Comparison of ENCODE assay signal across 27 mouse cellular contexts in genomic region chr9:15310179-15310578, GRCm38 (mm10). TPM values are rescaled to one million over a fixed set of nuclear protein-coding genes. Genes with fewer than 3 reads are reported as not detected.
DNase-seq lines count a peak whose midpoint lies in the region; ATAC-seq and TF ChIP-seq lines count a peak whose summit lies in the region.
"Had no signal": no experiment of that assay in that cellular context is flagged by ENCODE, and none has a peak within 500 bp of the region (broad histone marks: within the 10 kb centered on the region; RNA-seq: fewer than 3 reads in every experiment).

No protein-coding gene starts in this region.

- in situ Hi-C loops in CH12.LX (cut with MboI; ENCODE audit: low pct_ligation_motif_present, low pct_unique_long_range_greater_than_20kb, low sequenced_read_pairs): no loop called here

- TF ChIP-seq POLR2A in CH12.LX (IDR thresholded peaks at IDR 0.05; ENCODE audit: low read depth, low read length) (no peak), MEL (IDR thresholded peaks at IDR 0.05; ENCODE audit: control insufficient read depth in 1 of 2, insufficient read depth in 1 of 2, low read depth in 1 of 2, low read length in 2 of 2, poor library complexity in 1 of 2) (no peak)

- TF ChIP-seq CTCF in CH12.LX (conservative IDR thresholded peaks at IDR 0.05 in 1 of 2, IDR thresholded peaks at IDR 0.05 in 1 of 2; ENCODE audit: low read depth in 2 of 2, low read length in 2 of 2): no peak
- no peak for TF ChIP-seq CTCF in MEL (IDR thresholded peaks at IDR 0.05 in 2 of 3, conservative IDR thresholded peaks at IDR 0.05 in 1 of 3; ENCODE audit: control insufficient read depth in 1 of 3, insufficient read depth in 1 of 3, low read depth in 2 of 3, low read length in 3 of 3, poor library complexity in 1 of 3, severe bottlenecking in 1 of 3)

- no peak for TF ChIP-seq RAD21 in CH12.LX (IDR thresholded peaks at IDR 0.05; ENCODE audit: low read depth, low read length)
- TF ChIP-seq RAD21 in MEL (IDR thresholded peaks at IDR 0.05; ENCODE audit: low read depth, low read length): no peak

- ATAC-seq in liver, embryonic 11.5 days (replicated peaks; ENCODE audit: low FRiP score): no peak
- ATAC-seq: forebrain, embryonic 13.5 days; forebrain, embryonic 16.5 days; hindbrain, embryonic 16.5 days; intestine, postnatal 0 days had no signal

- H3K9me3 ChIP-seq in liver, embryonic 11.5 days (ENCODE audit: control insufficient read depth, low read length): no peaks in the 10 kb centered on the region
- H3K9me3 ChIP-seq in CH12.LX (replicated peaks; ENCODE audit: low read length): no peaks in the 10 kb centered on the region
- no peaks in the 10 kb centered on the region for H3K9me3 ChIP-seq in MEL (replicated peaks; ENCODE audit: insufficient read depth, low read length)
- H3K9me3 ChIP-seq: embryonic facial prominence, embryonic 12.5 days; embryonic facial prominence, embryonic 15.5 days; forebrain, embryonic 13.5 days; heart, embryonic 10.5 days; heart, embryonic 13.5 days; hindbrain, embryonic 12.5 days had no signal

- DNase-seq in liver, embryonic 11.5 days (ENCODE audit: low spot score): no peak
- DNase-seq in liver (no peak), CH12.LX (ENCODE audit: extremely low read depth) (no peak), MEL (ENCODE audit: low read depth, low spot score) (peak; percentile 54)
- no peak for DNase-seq in heart, postnatal 4 days
- no peak for DNase-seq in thymus, postnatal 25 days
- DNase-seq: adrenal gland, adult 2 months; adrenal gland, postnatal 14 days; B cell, adult 2 months; cerebellum, adult 11 months; cerebellum, adult 2 months; cerebellum, adult 9-11 months; cerebellum, postnatal 25 days; gastrocnemius, postnatal 10 days; gastrocnemius, postnatal 36 days; heart, adult 2 months; heart, postnatal 14 days had no signal

- H3K79me2 ChIP-seq in CH12.LX (replicated peaks; ENCODE audit: control insufficient read depth, extremely low read depth, insufficient read depth, poor library complexity, severe bottlenecking) (peaks cover 60% of the 10 kb centered on the region), MEL (ENCODE audit: control insufficient read depth, insufficient read depth, low read length, poor library complexity) (peaks cover 51% of the 10 kb centered on the region)

- TF ChIP-seq EP300 in CH12.LX (IDR thresholded peaks at IDR 0.05; ENCODE audit: low read length): no peak
- no peak for TF ChIP-seq EP300 in MEL (IDR thresholded peaks at IDR 0.05; ENCODE audit: low read depth in 1 of 2, low read length in 2 of 2)

- H3K4me1 ChIP-seq in liver, embryonic 11.5 days (replicated peaks; ENCODE audit: control insufficient read depth, insufficient read depth, low read length): peaks cover 15% of the 10 kb centered on the region
- H3K4me1 ChIP-seq in CH12.LX (ENCODE audit: control insufficient read depth in 1 of 2, insufficient read depth in 2 of 2) (peaks cover 0 to 33% of the 10 kb centered on the region in 2 experiments; a peak in 2 of 4 replicates), MEL (ENCODE audit: control insufficient read depth in 1 of 2, insufficient read depth in 2 of 2, low read length in 2 of 2) (peaks cover 9 to 21% of the 10 kb centered on the region in 2 experiments)

- H3K4me2 ChIP-seq in liver, embryonic 11.5 days: peak overlapping the region; percentile 91
- peak overlapping the region; percentile 98 for H3K4me2 ChIP-seq in CH12.LX (ENCODE audit: insufficient read depth, low read depth, poor library complexity, severe bottlenecking)
- H3K4me2 ChIP-seq: embryonic facial prominence, embryonic 15.5 days; forebrain, embryonic 13.5 days; hindbrain, embryonic 12.5 days had no signal

- no peak overlapping the region for H3K4me3 ChIP-seq in liver, embryonic 11.5 days (ENCODE audit: low read depth, low read length)
- H3K4me3 ChIP-seq in CH12.LX (replicated peaks in 1 of 3; ENCODE audit: low read depth in 2 of 3, low read length in 2 of 3, poor library complexity in 1 of 3): peak overlapping the region in 1 of 3 experiments; percentile 35
- peak overlapping the region in 1 of 2 experiments; percentile 2; a peak in 2 of 4 replicates for H3K4me3 ChIP-seq in MEL (ENCODE audit: control insufficient read depth in 1 of 2, insufficient read depth in 1 of 2, low read depth in 2 of 2, low read length in 2 of 2)
- H3K4me3 ChIP-seq: embryonic facial prominence, embryonic 12.5 days; embryonic facial prominence, embryonic 15.5 days; erythroblast, embryonic 14.5 days; forebrain, embryonic 13.5 days; heart, adult 2 months; heart, embryonic 10.5 days; hindbrain, embryonic 12.5 days had no signal

- dilution Hi-C loops in CH12.LX (cut with MboI; ENCODE audit: extremely low pct_ligation_motif_present, extremely low pct_unique_long_range_greater_than_20kb, low sequenced_read_pairs): no loop called here

- WGBS in liver, embryonic 11.5 days: 94% methylated on average over 1 of the region's 1 CpGs

- no peak overlapping the region for H3K27ac ChIP-seq in liver, embryonic 11.5 days (ENCODE audit: low read depth, low read length)
- H3K27ac ChIP-seq in CH12.LX (ENCODE audit: insufficient read depth, low read depth) (no peak overlapping the region), MEL (ENCODE audit: control insufficient read depth, low read depth, low read length) (peak overlapping the region; percentile 40; the same call in 1 of the 2 replicates)
- H3K27ac ChIP-seq: embryonic facial prominence, embryonic 12.5 days; embryonic facial prominence, embryonic 15.5 days; forebrain, embryonic 13.5 days; heart, adult 2 months; heart, embryonic 10.5 days; heart, embryonic 13.5 days; hindbrain, embryonic 12.5 days had no signal

- no peaks in the 10 kb centered on the region for H3K27me3 ChIP-seq in liver, embryonic 11.5 days (replicated peaks; ENCODE audit: control insufficient read depth, insufficient read depth, low read length)
- H3K27me3 ChIP-seq in CH12.LX (replicated peaks): no peaks in the 10 kb centered on the region
- no peaks in the 10 kb centered on the region for H3K27me3 ChIP-seq in MEL (ENCODE audit: control insufficient read depth in 1 of 2, insufficient read depth in 2 of 2, low read length in 2 of 2)
- H3K27me3 ChIP-seq: embryonic facial prominence, embryonic 12.5 days; embryonic facial prominence, embryonic 15.5 days; forebrain, embryonic 13.5 days; heart, embryonic 13.5 days; hindbrain, embryonic 12.5 days had no signal

- H3K36me3 ChIP-seq in liver, embryonic 11.5 days (ENCODE audit: control insufficient read depth, insufficient read depth, low read length): peaks cover 55% of the 10 kb centered on the region
- H3K36me3 ChIP-seq in CH12.LX (replicated peaks in 1 of 2; ENCODE audit: control insufficient read depth in 1 of 2, insufficient read depth in 1 of 2, low read length in 1 of 2) (peaks cover 55 to 75% of the 10 kb centered on the region in 2 experiments), MEL (ENCODE audit: control insufficient read depth in 1 of 2, insufficient read depth in 2 of 2, low read length in 2 of 2) (peaks cover 75% of the 10 kb centered on the region in 2 experiments)

- H3K9ac ChIP-seq in liver, embryonic 11.5 days (ENCODE audit: low read depth, low read length): no peak overlapping the region
- H3K9ac ChIP-seq in CH12.LX (ENCODE audit: insufficient read depth, low read depth): peak overlapping the region; percentile 18; the same call in 1 of the 2 replicates
- H3K9ac ChIP-seq in MEL (ENCODE audit: control insufficient read depth, low read depth, low read length, poor library complexity, severe bottlenecking): peak overlapping the region; percentile 90
- H3K9ac ChIP-seq: embryonic facial prominence, embryonic 12.5 days; embryonic facial prominence, embryonic 15.5 days; forebrain, embryonic 13.5 days; heart, embryonic 13.5 days; hindbrain, embryonic 12.5 days had no signal

TF ChIP-seq in CH12.LX, 34 proteins besides CTCF, POLR2A, EP300 and RAD21 (continues in another document):
- TF ChIP-seq TBP (conservative IDR thresholded peaks at IDR 0.05; ENCODE audit: low read depth, low read length): no peak

TF ChIP-seq in MEL, 35 proteins besides CTCF, POLR2A, EP300 and RAD21 (continues in another document):
- TF ChIP-seq RCOR1 (IDR thresholded peaks at IDR 0.05; ENCODE audit: low read depth, low read length): no peak
- TF ChIP-seq ZMIZ1 (IDR thresholded peaks at IDR 0.05; ENCODE audit: low read depth, low read length): no peak

RNA-seq across cellular contexts. Expression of gene 4931406C07Rik, which starts 3.9 kb away (rescaled TPM):
- 4.2 and 4.5 TPM in 2 replicates for polyA plus RNA-seq in liver, embryonic 11.5 days (2014; fragmentation: Nextera tagmentation; extraction: Ambion mirVana)
- total RNA-seq in CH12.LX (2012; rRNA removed) (5.0 and 5.3 TPM in 2 replicates), CH12.LX (2014; rRNA removed) (10.9 and 12.0 TPM in 2 replicates), MEL (2012; rRNA removed) (10.4 and 12.8 TPM in 2 replicates)
- polyA plus RNA-seq in CH12.LX (2012; ENCODE audit: insufficient read length, low read depth) (20.2 and 22.4 TPM in 2 replicates), MEL (2012; ENCODE audit: insufficient read depth in 1 of 2, insufficient read length in 2 of 2, low read depth in 1 of 2, low replicate concordance in 2 of 2, missing spikeins in 1 of 2) (10 to 100 TPM; 31.8 to 56.2 TPM)
- 10 to 100 TPM; 10.8 to 11.1 TPM for total RNA-seq in heart, postnatal 4 days (2021)

RNA-seq across cellular contexts. Expression of gene Taf1d, which starts 4.2 kb away (rescaled TPM):
- polyA plus RNA-seq in liver, embryonic 11.5 days (2014; fragmentation: Nextera tagmentation; extraction: Ambion mirVana): 95.1 and 110 TPM in 2 replicates
- 1,079 and 1,089 TPM in 2 replicates for total RNA-seq in CH12.LX (2012; rRNA removed)
- total RNA-seq in CH12.LX (2014; rRNA removed): 249 and 299 TPM in 2 replicates
- polyA plus RNA-seq in CH12.LX (2012; ENCODE audit: insufficient read length, low read depth): 181 and 204 TPM in 2 replicates
- 688 and 860 TPM in 2 replicates for total RNA-seq in MEL (2012; rRNA removed)
- 100 to 1,000 TPM; 298 to 548 TPM for polyA plus RNA-seq in MEL (2012; ENCODE audit: insufficient read depth in 1 of 2, insufficient read length in 2 of 2, low read depth in 1 of 2, low replicate concordance in 2 of 2, missing spikeins in 1 of 2)
- 10 to 100 TPM; 49.5 to 58.1 TPM for total RNA-seq in heart, postnatal 4 days (2021)

RNA-seq across cellular contexts. Expression of gene Med17, which starts 30.4 kb away (rescaled TPM):
- 41.9 and 47.3 TPM in 2 replicates for polyA plus RNA-seq in liver, embryonic 11.5 days (2014; fragmentation: Nextera tagmentation; extraction: Ambion mirVana)
- total RNA-seq in CH12.LX (2012; rRNA removed) (35.5 and 39.7 TPM in 2 replicates), CH12.LX (2014; rRNA removed) (59.8 and 70.7 TPM in 2 replicates), MEL (2012; rRNA removed) (167 and 175 TPM in 2 replicates)
- polyA plus RNA-seq in CH12.LX (2012; ENCODE audit: insufficient read length, low read depth) (57.0 and 58.6 TPM in 2 replicates), MEL (2012; ENCODE audit: insufficient read depth in 1 of 2, insufficient read length in 2 of 2, low read depth in 1 of 2, low replicate concordance in 2 of 2, missing spikeins in 1 of 2) (100 to 1,000 TPM; 185 to 478 TPM)
- total RNA-seq in heart, postnatal 4 days (2021): 10 to 100 TPM; 20.7 to 22.1 TPM

RNA-seq across cellular contexts. Expression of gene Cep295, which starts 47.4 kb away (rescaled TPM):
- 23.5 and 24.5 TPM in 2 replicates for polyA plus RNA-seq in liver, embryonic 11.5 days (2014; fragmentation: Nextera tagmentation; extraction: Ambion mirVana)
- total RNA-seq in CH12.LX (2012; rRNA removed): 20.4 and 23.8 TPM in 2 replicates
- total RNA-seq in CH12.LX (2014; rRNA removed): 27.1 and 27.2 TPM in 2 replicates
- 29.9 and 31.4 TPM in 2 replicates for polyA plus RNA-seq in CH12.LX (2012; ENCODE audit: insufficient read length, low read depth)
- 53.7 and 57.0 TPM in 2 replicates for total RNA-seq in MEL (2012; rRNA removed)
- 1,000 to 10,000 TPM in 1 of 2 experiments, 10 to 100 TPM in 1; 73.3 to 1,483 TPM for polyA plus RNA-seq in MEL (2012; ENCODE audit: insufficient read depth in 1 of 2, insufficient read length in 2 of 2, low read depth in 1 of 2, low replicate concordance in 2 of 2, missing spikeins in 1 of 2)
- 10 to 100 TPM; 19.4 to 22.4 TPM for total RNA-seq in heart, postnatal 4 days (2021)

Comparison
In these comparisons a context has a peak if more than half of its experiments do, and no peak if none do; other contexts are left out.
1. RNA of gene Taf1d, which starts 4.2 kb away (total RNA-seq): 249 to 1,089 TPM in CH12.LX and 688 to 860 TPM in MEL; 49.5 to 58.1 TPM in heart, postnatal 4 days; every median in the first group is over 4 times any median in the second.